Mouse (Mus musculus) embryonic fibroblast, embryonic 13.5 days (primary cell): ENCODE measurements around the gene L3mbtl3. TPM values are rescaled to one million over a fixed set of nuclear protein-coding genes. Genes with fewer than 3 reads are reported as not detected.

Experiments
- H3K27ac ChIP-seq: 2 replicates; pipeline ENCODE4 v1.5.1; 2012; ENCODE audit warnings: low read length, control low read depth, inconsistent platforms; ENCODE audit not compliant: insufficient read depth
- H3K4me1 ChIP-seq: 2 replicates; pipeline ENCODE4 v1.6.1; 2011; ENCODE audit warnings: low read length; ENCODE audit not compliant: control insufficient read depth, insufficient read depth
- H3K4me3 ChIP-seq: 2 replicates; pipeline ENCODE4 v1.5.1; 2011; ENCODE audit warnings: mild to moderate bottlenecking, control low read depth, low read length; ENCODE audit not compliant: insufficient read depth
- CTCF ChIP-seq: IDR thresholded peaks from 2 replicates; pipeline ENCODE4 v1.5.1; 2011; ENCODE audit warnings: mild to moderate bottlenecking, control low read depth, low read length, moderate library complexity, borderline replicate concordance; ENCODE audit not compliant: insufficient read depth
- POLR2A ChIP-seq: IDR thresholded peaks from 2 replicates; pipeline ENCODE4 v1.6.1; 2011; ENCODE audit warnings: low read depth, mild to moderate bottlenecking, control low read depth, low read length, moderate library complexity
- polyA plus RNA-seq: library from polyadenylated mRNA; stranded (reverse); fragments of >200 nt; gene quantifications from 2 replicates; pipeline ENCODE4 v1.2.4, GENCODE M21; 2011; ENCODE audit warnings: low read depth; ENCODE audit not compliant: missing spikeins, insufficient read length

Gene L3mbtl3
- polyA plus RNA-seq = 17.6 and 22.1 TPM in 2 replicates

DNA sequence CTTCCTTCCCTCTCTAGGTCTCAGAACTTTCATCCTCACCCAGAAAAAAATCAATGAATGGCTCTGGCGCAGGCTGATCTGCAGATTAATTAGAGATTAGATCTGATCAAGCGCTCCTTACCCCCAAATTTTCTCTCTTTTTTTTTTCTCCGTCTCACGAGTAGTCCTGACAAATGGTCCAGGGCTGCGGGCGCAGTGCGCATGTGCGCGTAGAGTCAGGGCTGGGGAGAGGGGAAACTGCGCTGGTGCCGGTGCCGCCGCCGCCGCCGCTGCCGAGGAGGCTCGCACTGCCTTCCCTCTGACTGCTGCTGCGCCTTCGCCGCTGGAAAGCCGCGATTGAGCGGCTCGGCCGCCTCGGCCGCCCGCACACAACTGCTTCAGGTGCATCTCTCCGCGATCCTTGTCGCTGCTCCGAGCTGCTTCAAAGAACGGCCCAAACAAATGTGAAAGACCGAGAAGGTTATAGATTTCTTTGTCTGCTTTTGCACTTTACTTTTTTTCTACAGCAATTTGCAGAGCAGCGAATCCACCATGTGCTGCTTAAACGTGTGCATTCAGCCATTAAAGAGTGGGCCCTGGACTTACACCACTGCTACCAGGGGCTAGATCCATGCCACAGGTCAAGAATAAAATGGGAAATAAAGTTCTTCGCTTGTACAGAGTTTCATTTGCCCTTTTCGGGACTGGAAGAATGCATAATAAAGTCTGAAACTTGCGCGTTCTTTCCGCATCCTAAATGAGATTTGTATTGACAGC, at the start of gene L3mbtl3:
Gene L3mbtl3 (minus strand): TSS at position 182 of the 756 bp plus-strand sequence.
- TF ChIP-seq POLR2A = no peak
- no peak for TF ChIP-seq CTCF
- peak within 1 kb of the TSS; percentile 73 for H3K27ac ChIP-seq
- H3K4me1 ChIP-seq = 0 out of 2 replicates have a peak, but pooled peaks cover 9% of the 10 kb centered on the region
- peak within 1 kb of the TSS; percentile 72 for H3K4me3 ChIP-seq

DNA sequence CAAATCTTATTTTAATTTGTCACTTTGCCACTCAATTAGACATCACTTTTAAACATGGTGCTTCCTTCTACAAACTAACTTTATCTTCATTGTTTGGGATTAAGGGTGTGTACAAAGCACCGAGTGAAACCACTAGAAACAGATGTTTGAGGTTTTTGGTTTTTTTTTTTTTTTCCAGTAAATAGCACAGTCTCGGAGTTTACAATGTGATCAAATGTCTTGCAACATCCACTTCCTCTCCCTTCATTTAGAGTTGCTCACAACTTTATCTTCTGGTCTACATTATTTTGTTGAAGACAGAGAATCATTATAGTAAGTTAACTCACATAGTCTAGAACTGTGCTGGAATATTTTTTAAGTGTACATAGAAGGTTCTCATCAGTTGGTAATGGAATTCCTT, 45.4 kb upstream of the L3mbtl3 start:
- H3K27ac ChIP-seq = no peak overlapping the region
- H3K4me3 ChIP-seq = no peak overlapping the region
- no peaks in the 10 kb centered on the region for H3K4me1 ChIP-seq
- no peak for TF ChIP-seq POLR2A
- TF ChIP-seq CTCF = no peak

DNA sequence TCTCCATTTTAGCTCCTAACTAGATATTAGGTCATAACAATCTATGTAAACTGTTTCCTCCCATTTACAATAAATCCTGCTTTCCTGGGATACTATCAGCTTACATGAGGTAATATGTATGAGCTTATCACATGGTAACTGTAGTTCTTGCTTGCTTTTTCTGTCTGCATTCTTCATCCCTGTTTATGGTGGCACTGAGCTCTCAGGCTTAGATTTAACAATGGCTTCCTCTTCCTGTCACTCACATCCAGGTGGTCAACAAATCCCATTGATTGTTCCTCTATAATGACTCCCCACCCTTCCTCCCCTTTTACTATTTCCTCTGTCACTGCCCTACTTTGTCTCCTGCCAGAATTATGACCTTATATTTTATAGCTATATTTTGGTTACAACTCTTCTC, 12.9 kb upstream of the L3mbtl3 start:
- no peaks in the 10 kb centered on the region for H3K4me1 ChIP-seq
- H3K4me3 ChIP-seq = no peak overlapping the region
- H3K27ac ChIP-seq = no peak overlapping the region
- TF ChIP-seq POLR2A (no peak), CTCF (no peak)

DNA sequence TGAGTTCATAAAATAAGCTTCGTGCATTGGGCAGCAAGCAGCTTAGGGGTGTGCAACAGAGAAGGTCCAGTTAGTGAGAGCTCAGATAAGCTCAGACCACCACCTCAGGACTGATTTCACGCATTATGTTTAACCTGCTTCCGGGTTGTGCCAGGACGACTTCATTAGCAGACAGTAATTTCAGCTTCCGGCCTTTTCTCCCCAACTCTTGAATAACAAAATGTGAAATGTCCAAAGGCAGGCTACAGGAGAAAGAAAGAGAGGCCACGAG, 1.5 kb upstream of the L3mbtl3 start:
- no peak overlapping the region for H3K4me3 ChIP-seq
- H3K27ac ChIP-seq = no peak overlapping the region
- no peak for TF ChIP-seq POLR2A
- no peak for TF ChIP-seq CTCF
- 0 out of 2 replicates have a peak, but pooled peaks cover 5% of the 10 kb centered on the region for H3K4me1 ChIP-seq

DNA sequence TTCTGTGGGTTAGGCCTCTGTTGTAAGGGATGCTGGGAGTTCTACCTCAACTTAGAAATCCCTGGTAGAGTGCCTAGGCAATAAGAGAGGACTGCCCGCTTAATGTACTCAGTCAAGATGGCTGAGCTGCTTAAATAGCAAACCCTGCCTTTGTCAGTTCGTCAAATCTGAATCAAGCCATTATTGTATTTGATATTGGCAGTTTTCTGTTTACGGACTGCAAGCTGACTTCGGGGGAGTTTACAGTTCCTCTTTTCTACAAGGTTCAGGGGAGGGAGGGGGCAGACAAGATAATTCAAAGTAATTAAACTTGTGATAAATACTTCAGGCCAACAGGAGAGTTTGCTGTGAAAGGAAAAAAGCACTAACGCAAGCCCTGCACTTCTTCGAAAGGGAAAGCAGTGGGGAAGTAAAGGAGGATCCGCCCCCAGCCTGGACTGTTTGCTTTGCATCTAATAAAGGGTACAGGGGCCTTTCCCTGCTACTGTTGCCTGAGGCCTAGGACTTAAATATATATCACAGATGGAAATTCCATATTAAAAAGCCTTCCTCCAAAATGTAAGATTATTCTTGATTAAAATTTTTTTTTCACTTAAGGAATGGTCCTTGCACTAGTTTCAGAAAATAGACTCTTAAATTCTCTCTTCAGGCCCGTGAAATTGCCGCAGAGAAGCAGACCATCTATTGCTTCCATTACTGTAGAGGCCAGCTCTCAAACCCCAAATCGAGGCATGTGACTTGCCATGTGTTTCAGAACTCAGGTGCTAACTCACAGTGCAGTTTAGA, 968 bp upstream of the L3mbtl3 start:
- TF ChIP-seq CTCF (no peak), POLR2A (no peak)
- peak overlapping the region; percentile 4 for H3K27ac ChIP-seq
- peak overlapping the region; percentile 72 for H3K4me3 ChIP-seq
- H3K4me1 ChIP-seq = 0 out of 2 replicates have a peak, but pooled peaks cover 5% of the 10 kb centered on the region

DNA sequence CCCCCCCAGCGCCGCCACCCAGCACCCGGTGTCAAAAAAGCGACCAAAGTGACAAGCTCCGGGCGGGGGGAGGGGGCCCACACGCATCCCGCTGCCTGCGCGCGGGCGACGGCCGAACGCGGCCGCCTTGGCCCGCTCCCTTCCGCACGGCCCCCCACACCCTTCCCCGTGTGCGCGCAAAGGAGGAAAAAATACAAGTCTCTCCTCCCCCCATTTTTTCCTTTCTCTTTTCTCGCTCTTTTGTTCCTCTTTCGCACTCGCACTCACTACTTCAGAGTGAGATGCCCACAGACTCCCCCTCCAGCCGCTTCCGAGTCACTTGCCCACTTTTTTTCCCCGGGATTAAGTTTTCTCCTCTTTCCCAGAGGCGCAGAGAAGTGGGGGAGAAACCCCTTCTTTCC, 420 bp downstream of the L3mbtl3 start:
- TF ChIP-seq POLR2A (no peak; the same call in 1 of the 2 replicates), CTCF (no peak)
- H3K4me1 ChIP-seq = 0 out of 2 replicates have a peak, but pooled peaks cover 9% of the 10 kb centered on the region
- peak overlapping the region; percentile 63 for H3K27ac ChIP-seq
- peak overlapping the region; percentile 72 for H3K4me3 ChIP-seq

DNA sequence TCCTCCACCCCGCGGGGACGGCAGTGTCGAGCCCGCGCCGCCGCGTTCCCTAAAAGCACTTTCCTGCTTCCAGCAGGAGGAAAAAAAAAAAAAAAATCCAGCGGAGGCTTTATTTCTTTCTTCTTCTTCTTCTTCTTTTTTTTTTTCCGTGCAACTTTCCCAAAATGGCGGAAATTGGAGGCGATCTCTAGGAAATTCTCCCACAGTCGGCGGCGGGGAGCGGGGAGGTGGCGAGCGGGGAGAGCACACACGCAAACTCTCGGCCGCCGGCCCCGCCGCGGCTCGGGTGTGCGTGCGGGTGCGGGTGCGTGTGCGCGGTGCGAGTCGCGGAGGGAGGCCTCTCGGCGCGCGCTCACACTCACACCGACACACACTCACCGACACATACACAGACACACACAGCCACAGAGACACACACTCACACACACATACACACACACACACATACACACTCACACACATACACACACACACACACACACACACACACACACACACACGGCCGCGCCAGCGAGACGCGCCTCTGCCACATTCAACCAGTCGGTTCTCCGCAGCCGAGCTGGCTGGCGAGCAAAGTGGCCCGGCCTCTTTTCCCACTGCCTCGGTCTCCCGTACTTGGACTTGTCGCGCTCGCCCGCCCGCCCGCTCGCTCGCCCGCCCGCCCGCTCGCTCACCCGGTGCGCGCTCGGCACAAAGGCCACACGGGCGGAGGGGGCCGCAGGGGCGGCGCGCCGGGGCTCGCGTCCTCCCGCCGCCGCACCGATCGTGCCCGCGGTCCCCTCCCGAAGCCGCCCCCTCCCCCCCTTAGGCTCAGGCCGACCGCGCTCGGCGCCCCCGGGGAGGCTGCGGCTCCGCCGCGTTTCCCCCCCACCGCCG, 1.1 kb downstream of the L3mbtl3 start:
- Histone ChIP-seq H3K27ac (peak overlapping the region; percentile 73; the same call in 1 of the 2 replicates), H3K4me3 (peak overlapping the region; percentile 72), H3K4me1 (0 out of 2 replicates have a peak, but pooled peaks cover 9% of the 10 kb centered on the region)
- TF ChIP-seq CTCF (no peak), POLR2A (peak; percentile 43)

DNA sequence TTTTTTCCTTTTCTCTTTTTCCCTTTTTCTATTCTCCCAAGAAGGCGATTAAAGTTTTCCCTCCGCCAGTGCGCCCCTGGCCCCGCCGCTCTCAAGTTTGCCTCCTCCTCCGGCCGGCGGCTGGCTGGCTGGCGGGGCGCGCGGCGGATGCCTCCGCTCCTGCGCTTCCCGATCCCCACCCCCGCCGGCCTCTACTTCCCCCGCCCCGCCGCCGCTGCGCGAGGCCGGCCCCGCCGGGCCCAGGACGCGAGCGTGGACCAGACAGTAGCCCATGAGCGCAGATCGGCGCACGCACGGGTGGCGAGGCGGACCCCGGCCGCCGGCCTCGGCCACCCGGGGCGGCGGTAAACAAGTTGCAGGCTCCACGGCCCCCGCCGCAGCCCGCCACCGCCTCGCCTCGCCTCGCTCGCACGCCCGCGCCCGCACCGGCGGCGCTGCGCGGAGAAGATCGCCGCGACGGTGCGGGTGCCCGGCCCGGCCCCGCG, 1.8 kb downstream of the L3mbtl3 start:
- Histone ChIP-seq H3K4me1 (0 out of 2 replicates have a peak, but pooled peaks cover 9% of the 10 kb centered on the region), H3K27ac (peak overlapping the region; percentile 70), H3K4me3 (peak overlapping the region; percentile 72)
- peak; percentile 26; the same call in 1 of the 2 replicates for TF ChIP-seq POLR2A
- TF ChIP-seq CTCF = no peak
